Mouse (Mus musculus): ENCODE measurements at regions not wholly inside any gene's neighbourhood (a gene's known extent, or its start where the extent isn't known, plus 50 kb on each side); places are given as distances from the start of the nearest gene placed in this dataset.

- TF ChIP-seq POLR2A (IDR thresholded peaks at IDR 0.05; ENCODE audit: borderline replicate concordance, control insufficient read depth, low read depth, low read length) (no peak), CTCF (IDR thresholded peaks at IDR 0.05; ENCODE audit: control insufficient read depth, insufficient read depth, low read length) (no peak)
- H3K27ac ChIP-seq (ENCODE audit: control insufficient read depth, insufficient read depth, low read depth, low read length, poor library complexity): no peak overlapping the region
- H3K4me1 ChIP-seq (ENCODE audit: control insufficient read depth, insufficient read depth, low read length): peaks cover 1% of the 10 kb centered on the region; the same call in 1 of the 2 replicates
- 83% methylated on average over 5 of the region's 5 CpGs for WGBS
- no peak overlapping the region for H3K4me3 ChIP-seq (replicated peaks; ENCODE audit: control insufficient read depth, low read depth, low read length)
Measured at GRCm38 (mm10) chr10:96752531-96752930, 135.7 kb downstream of the Btg1 start.

DNA sequence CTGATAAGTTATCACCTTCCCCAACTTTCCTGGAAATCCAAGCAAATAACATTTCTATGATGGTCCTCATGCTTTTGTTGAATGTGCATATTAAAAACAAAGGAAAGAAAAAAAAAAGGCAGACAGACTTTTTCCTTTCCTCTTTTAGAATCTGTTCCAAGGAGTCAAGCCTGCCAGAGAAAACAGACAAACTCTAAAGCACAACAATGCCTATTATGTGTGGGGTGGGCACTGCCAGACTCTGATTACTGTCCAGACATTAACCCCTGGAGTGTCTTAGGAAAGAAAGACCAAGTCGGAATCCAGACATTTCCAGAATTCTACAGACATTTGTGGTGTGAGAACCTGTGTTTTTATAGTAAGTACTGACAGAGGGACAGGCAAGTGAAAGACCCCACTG, 136.7 kb downstream of the Btg1 start:
- no peak overlapping the region for H3K4me3 ChIP-seq (replicated peaks; ENCODE audit: control insufficient read depth, low read depth, low read length)
- peaks cover 1% of the 10 kb centered on the region; the same call in 1 of the 2 replicates for H3K4me1 ChIP-seq (ENCODE audit: control insufficient read depth, insufficient read depth, low read length)
- no peak overlapping the region for H3K27ac ChIP-seq (ENCODE audit: control insufficient read depth, insufficient read depth, low read depth, low read length, poor library complexity)
- 76% methylated on average over 1 of the region's 1 CpGs for WGBS
- TF ChIP-seq POLR2A (IDR thresholded peaks at IDR 0.05; ENCODE audit: borderline replicate concordance, control insufficient read depth, low read depth, low read length): no peak
- TF ChIP-seq CTCF (IDR thresholded peaks at IDR 0.05; ENCODE audit: control insufficient read depth, insufficient read depth, low read length): no peak

- 83% methylated on average over 8 of the region's 8 CpGs for WGBS
- H3K4me3 ChIP-seq (replicated peaks; ENCODE audit: control insufficient read depth, low read depth, low read length): no peak overlapping the region
- peaks cover 1% of the 10 kb centered on the region; the same call in 1 of the 2 replicates for H3K4me1 ChIP-seq (ENCODE audit: control insufficient read depth, insufficient read depth, low read length)
- H3K27ac ChIP-seq (ENCODE audit: control insufficient read depth, insufficient read depth, low read depth, low read length, poor library complexity): no peak overlapping the region
- no peak for TF ChIP-seq CTCF (IDR thresholded peaks at IDR 0.05; ENCODE audit: control insufficient read depth, insufficient read depth, low read length)
- no peak for TF ChIP-seq POLR2A (IDR thresholded peaks at IDR 0.05; ENCODE audit: borderline replicate concordance, control insufficient read depth, low read depth, low read length)
Measured at GRCm38 (mm10) chr10:96755674-96756073, 138.9 kb downstream of the Btg1 start.

GRCm38 (mm10) chr10:96756355-96757084, 139.7 kb downstream of the Btg1 start:
- no peak for TF ChIP-seq POLR2A (IDR thresholded peaks at IDR 0.05; ENCODE audit: borderline replicate concordance, control insufficient read depth, low read depth, low read length)
- no peak for TF ChIP-seq CTCF (IDR thresholded peaks at IDR 0.05; ENCODE audit: control insufficient read depth, insufficient read depth, low read length)
- H3K27ac ChIP-seq (ENCODE audit: control insufficient read depth, insufficient read depth, low read depth, low read length, poor library complexity): no peak overlapping the region
- H3K4me3 ChIP-seq (replicated peaks; ENCODE audit: control insufficient read depth, low read depth, low read length): no peak overlapping the region
- 62% methylated on average over 5 of the region's 5 CpGs for WGBS
- H3K4me1 ChIP-seq (ENCODE audit: control insufficient read depth, insufficient read depth, low read length): peaks cover 2% of the 10 kb centered on the region

DNA sequence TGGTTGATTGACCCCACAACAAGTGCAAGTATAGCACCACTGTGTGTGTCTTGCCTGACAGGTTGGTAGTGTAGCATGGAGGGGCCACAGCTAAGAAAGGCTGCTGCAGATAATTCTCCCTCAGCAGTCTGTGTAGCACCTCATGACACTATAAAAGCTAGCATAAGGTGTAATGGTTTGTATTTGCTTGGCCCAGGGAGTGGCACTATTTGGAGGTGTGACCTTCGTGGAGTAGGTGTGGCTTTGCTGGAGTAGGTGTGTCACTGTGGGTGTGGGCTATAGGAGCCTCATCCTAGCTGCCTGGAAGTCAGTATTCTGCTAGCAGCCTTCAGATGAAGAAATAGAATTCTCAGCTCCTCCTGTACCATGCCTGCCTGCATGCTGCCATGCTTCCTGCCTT, 140.5 kb downstream of the Btg1 start:
- peaks cover 2% of the 10 kb centered on the region for H3K4me1 ChIP-seq (ENCODE audit: control insufficient read depth, insufficient read depth, low read length)
- H3K27ac ChIP-seq (ENCODE audit: control insufficient read depth, insufficient read depth, low read depth, low read length, poor library complexity): no peak overlapping the region
- 64% methylated on average over 1 of the region's 1 CpGs for WGBS
- no peak overlapping the region for H3K4me3 ChIP-seq (replicated peaks; ENCODE audit: control insufficient read depth, low read depth, low read length)
- TF ChIP-seq CTCF (IDR thresholded peaks at IDR 0.05; ENCODE audit: control insufficient read depth, insufficient read depth, low read length): no peak
- TF ChIP-seq POLR2A (IDR thresholded peaks at IDR 0.05; ENCODE audit: borderline replicate concordance, control insufficient read depth, low read depth, low read length): no peak

- no peak overlapping the region for H3K4me3 ChIP-seq (replicated peaks; ENCODE audit: control insufficient read depth, low read depth, low read length)
- H3K27ac ChIP-seq (ENCODE audit: control insufficient read depth, insufficient read depth, low read depth, low read length, poor library complexity): no peak overlapping the region
- WGBS: 47% methylated on average over 8 of the region's 8 CpGs
- H3K4me1 ChIP-seq (ENCODE audit: control insufficient read depth, insufficient read depth, low read length): peaks cover 2% of the 10 kb centered on the region
- TF ChIP-seq POLR2A (IDR thresholded peaks at IDR 0.05; ENCODE audit: borderline replicate concordance, control insufficient read depth, low read depth, low read length): no peak
- no peak for TF ChIP-seq CTCF (IDR thresholded peaks at IDR 0.05; ENCODE audit: control insufficient read depth, insufficient read depth, low read length)
Measured at GRCm38 (mm10) chr10:96761601-96762000, 144.8 kb downstream of the Btg1 start.

DNA sequence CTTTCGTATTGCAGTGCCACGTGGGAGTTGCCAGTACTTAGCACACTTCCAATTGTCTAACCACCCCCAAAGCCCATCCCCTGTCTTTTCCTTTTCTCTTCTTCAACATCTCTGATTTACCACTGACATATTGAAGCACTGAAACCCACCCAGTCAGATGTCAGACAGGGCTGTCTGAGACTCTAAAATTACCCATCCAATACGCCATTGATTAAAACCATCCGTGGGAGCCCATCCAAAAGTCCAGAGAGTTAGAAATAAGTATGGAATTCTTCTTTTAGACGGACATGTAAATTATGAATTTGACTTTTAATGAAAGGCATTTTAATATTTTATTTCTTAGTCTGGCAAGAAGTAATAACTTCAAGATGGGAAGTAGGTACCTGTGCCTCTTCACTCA, 148.8 kb downstream of the Btg1 start:
- H3K4me3 ChIP-seq (replicated peaks; ENCODE audit: control insufficient read depth, low read depth, low read length): no peak overlapping the region
- peaks cover 2% of the 10 kb centered on the region for H3K4me1 ChIP-seq (ENCODE audit: control insufficient read depth, insufficient read depth, low read length)
- WGBS: 80% methylated on average over 5 of the region's 5 CpGs
- no peak overlapping the region for H3K27ac ChIP-seq (ENCODE audit: control insufficient read depth, insufficient read depth, low read depth, low read length, poor library complexity)
- TF ChIP-seq POLR2A (IDR thresholded peaks at IDR 0.05; ENCODE audit: borderline replicate concordance, control insufficient read depth, low read depth, low read length) (no peak), CTCF (IDR thresholded peaks at IDR 0.05; ENCODE audit: control insufficient read depth, insufficient read depth, low read length) (no peak)

DNA sequence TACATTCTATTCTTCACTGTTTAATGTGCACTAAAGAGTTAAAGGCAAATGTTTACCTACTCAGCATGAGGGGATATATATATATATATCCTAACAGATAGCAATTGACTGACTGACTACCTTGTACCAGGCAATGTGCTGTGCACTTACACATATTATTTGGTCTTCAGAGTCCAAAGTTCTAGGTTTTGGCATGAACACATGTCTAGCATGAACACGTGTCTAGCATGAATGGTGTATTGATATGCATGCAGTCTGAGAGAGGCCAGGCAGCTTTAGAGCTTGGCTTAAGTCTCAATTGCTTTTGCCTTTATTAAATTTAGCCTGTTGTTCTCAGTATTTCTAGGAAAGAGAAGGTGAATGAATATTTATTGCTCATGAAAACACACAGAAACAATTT, 161.4 kb downstream of the Btg1 start:
- TF ChIP-seq CTCF (IDR thresholded peaks at IDR 0.05; ENCODE audit: control insufficient read depth, insufficient read depth, low read length): no peak
- no peak for TF ChIP-seq POLR2A (IDR thresholded peaks at IDR 0.05; ENCODE audit: borderline replicate concordance, control insufficient read depth, low read depth, low read length)
- 86% methylated on average over 1 of the region's 1 CpGs for WGBS
- Histone ChIP-seq H3K4me3 (replicated peaks; ENCODE audit: control insufficient read depth, low read depth, low read length) (no peak overlapping the region), H3K4me1 (ENCODE audit: control insufficient read depth, insufficient read depth, low read length) (no peaks in the 10 kb centered on the region), H3K27ac (ENCODE audit: control insufficient read depth, insufficient read depth, low read depth, low read length, poor library complexity) (no peak overlapping the region)

All from bone marrow, adult 2 months (tissue).